Mouse (Mus musculus) kidney, embryonic 15.5 days (tissue): ENCODE results near the gene Ptpn4. TPM values are rescaled to one million over a fixed set of nuclear protein-coding genes. Genes with fewer than 3 reads are reported as not detected.
A peak's percentile ranks its signal among the peaks of the same experiment; 100 is the strongest.

Source experiments
- ATAC-seq: fragments of 200-750 bp; cut with Nextera tagmentation; replicated peaks from 2 replicates; pipeline ENCODE4 v1.8.0; 2017; ENCODE audit warnings: moderate TSS enrichment; ENCODE audit not compliant: low FRiP score
- H3K27ac ChIP-seq: fragments of 300-500 bp; sonication (generic); 2 replicates; pipeline ENCODE4 v1.5.1; 2015; ENCODE audit warnings: mild to moderate bottlenecking, inconsistent platforms
- H3K27me3 ChIP-seq: fragments of 300-500 bp; sonication (generic); 2 replicates; pipeline ENCODE4 v1.6.1; 2015; ENCODE audit warnings: inconsistent platforms
- H3K36me3 ChIP-seq: fragments of 300-500 bp; sonication (generic); 2 replicates; pipeline ENCODE4 v1.6.1; 2015; ENCODE audit warnings: inconsistent platforms
- H3K4me1 ChIP-seq: fragments of 300-500 bp; sonication (generic); 2 replicates; pipeline ENCODE4 v1.6.1; 2015; ENCODE audit warnings: inconsistent platforms
- H3K4me2 ChIP-seq: fragments of 300-500 bp; sonication (generic); 2 replicates; pipeline ENCODE4 v1.6.1; 2015; ENCODE audit warnings: moderate library complexity, mild to moderate bottlenecking, inconsistent platforms
- H3K4me3 ChIP-seq: fragments of 300-500 bp; sonication (generic); replicated peaks from 2 replicates; pipeline ENCODE4 v1.5.1; 2015; ENCODE audit warnings: mild to moderate bottlenecking, inconsistent platforms
- H3K9ac ChIP-seq: fragments of 300-500 bp; sonication (generic); 2 replicates; pipeline ENCODE4 v1.6.1; 2015; ENCODE audit warnings: mild to moderate bottlenecking, inconsistent platforms
- H3K9me3 ChIP-seq: fragments of 300-500 bp; sonication (generic); replicated peaks from 2 replicates; pipeline ENCODE4 v1.6.1; 2016; ENCODE audit warnings: inconsistent platforms
- WGBS: fragments of 180-500 bp; shearing (Covaris S2); methylation state at CpG from one replicate; pipeline ENCODE4 v1.1.7; 2015; ENCODE audit warnings: mixed read lengths; 5-methylcytosine and 5-hydroxymethylcytosine counted together
- polyA plus RNA-seq: library from polyadenylated mRNA; unstranded; fragments of >200 nt; fragmentation: Nextera tagmentation; extraction: Ambion mirVana; gene quantifications from 2 replicates; pipeline ENCODE4 v1.2.1, GENCODE M21; 2015

Gene Ptpn4
- polyA plus RNA-seq, 1 experiment from 2014 or later = 6.7 TPM

- H3K27ac ChIP-seq = 0 out of 2 replicates have a peak overlapping the region, but pooled peaks have one; percentile 41
- no peaks in the 10 kb centered on the region for H3K9me3 ChIP-seq
- ATAC-seq = no peak
- H3K4me1 ChIP-seq = peaks cover 15% of the 10 kb centered on the region
- no peaks in the 10 kb centered on the region for H3K27me3 ChIP-seq
- no peak overlapping the region for H3K4me2 ChIP-seq
- H3K9ac ChIP-seq = no peak overlapping the region
- WGBS = 48% methylated on average over 3 of the region's 3 CpGs
- peaks cover 26% of the 10 kb centered on the region for H3K36me3 ChIP-seq
- no peak overlapping the region for H3K4me3 ChIP-seq
Measured at GRCm38 (mm10) chr1:119634746-119635145, 202.7 kb downstream of the Ptpn4 start.

- Histone ChIP-seq H3K4me1 (peaks cover 12% of the 10 kb centered on the region; the same call in 1 of the 2 replicates), H3K4me2 (no peak overlapping the region), H3K4me3 (no peak overlapping the region), H3K27ac (no peak overlapping the region), H3K9ac (no peak overlapping the region), H3K27me3 (no peaks in the 10 kb centered on the region), H3K9me3 (no peaks in the 10 kb centered on the region), H3K36me3 (peaks cover 17% of the 10 kb centered on the region)
- ATAC-seq = no peak
- WGBS = 64% methylated on average over 1 of the region's 1 CpGs
Measured at GRCm38 (mm10) chr1:119630428-119630827, 207.0 kb downstream of the Ptpn4 start.

- ATAC-seq = peak; percentile 79
- Histone ChIP-seq H3K9ac (no peak overlapping the region), H3K27ac (peak overlapping the region; percentile 70), H3K9me3 (no peaks in the 10 kb centered on the region), H3K27me3 (no peaks in the 10 kb centered on the region), H3K4me1 (peaks cover 23% of the 10 kb centered on the region), H3K4me3 (no peak overlapping the region), H3K36me3 (peaks cover 2% of the 10 kb centered on the region; the same call in 1 of the 2 replicates), H3K4me2 (no peak overlapping the region)
- WGBS = 25% methylated on average over 4 of the region's 4 CpGs
Measured at GRCm38 (mm10) chr1:119626837-119627236, 210.6 kb downstream of the Ptpn4 start.

DNA sequence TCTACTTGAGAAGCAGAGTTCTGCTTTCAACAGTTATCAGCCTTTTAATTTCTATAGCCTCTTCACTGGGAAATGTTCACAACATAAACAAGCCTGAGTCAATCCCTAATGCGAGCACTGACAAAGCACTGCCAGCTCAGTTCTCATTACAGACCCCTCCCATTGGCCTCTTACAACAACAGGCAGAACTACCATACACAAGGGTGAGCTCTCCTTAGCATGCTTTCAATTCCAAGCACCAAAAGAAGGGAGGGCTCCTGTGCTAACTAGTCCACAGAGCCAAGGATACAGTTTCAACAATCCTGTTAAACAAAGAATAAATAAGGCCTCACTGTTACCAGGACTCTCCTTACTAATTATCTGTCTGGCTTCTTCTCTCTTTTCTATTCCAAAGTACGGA is 213.0 kb downstream of the Ptpn4 start:
- no peaks in the 10 kb centered on the region for H3K9me3 ChIP-seq
- no peak overlapping the region for H3K4me2 ChIP-seq
- H3K27me3 ChIP-seq = no peaks in the 10 kb centered on the region
- H3K27ac ChIP-seq = peak overlapping the region; percentile 66
- peaks cover 21% of the 10 kb centered on the region for H3K4me1 ChIP-seq
- peak; percentile 63 for ATAC-seq
- 51% methylated on average over 2 of the region's 2 CpGs for WGBS
- no peak overlapping the region for H3K4me3 ChIP-seq
- peaks cover 18% of the 10 kb centered on the region for H3K36me3 ChIP-seq
- H3K9ac ChIP-seq = no peak overlapping the region

DNA sequence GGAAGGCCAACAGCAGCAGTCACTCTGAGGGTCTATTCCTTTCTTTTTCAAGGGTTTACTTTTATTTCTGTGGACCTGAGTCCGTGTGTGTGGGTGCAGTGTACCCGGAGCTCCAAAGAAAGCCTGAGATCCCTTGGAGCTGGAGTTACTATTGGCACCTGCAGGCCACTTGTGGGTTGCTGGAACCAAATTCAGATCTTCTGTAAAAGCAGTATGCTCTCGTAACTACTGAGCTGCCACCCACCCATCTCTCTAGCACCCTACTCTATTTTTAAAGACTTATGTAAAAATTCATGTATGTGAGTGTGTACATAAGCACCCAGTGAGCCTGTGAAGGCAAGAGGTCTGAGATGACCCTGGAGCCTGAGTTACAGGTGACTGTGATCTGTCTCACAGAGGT is 232.0 kb downstream of the Ptpn4 start:
- Histone ChIP-seq H3K9me3 (no peaks in the 10 kb centered on the region), H3K36me3 (peaks cover 56% of the 10 kb centered on the region), H3K27ac (no peak overlapping the region), H3K27me3 (no peaks in the 10 kb centered on the region), H3K4me2 (no peak overlapping the region), H3K4me3 (no peak overlapping the region), H3K9ac (no peak overlapping the region), H3K4me1 (peaks cover 2% of the 10 kb centered on the region; the same call in 1 of the 2 replicates)
- WGBS = 89% methylated on average over 3 of the region's 3 CpGs
- ATAC-seq = no peak

Other genes starting within 250 kb of the Ptpn4 start
- 64.0 and 64.2 TPM in 2 replicates for gene Epb41l5, start 188.6 kb downstream of the Ptpn4 start, polyA plus RNA-seq
- gene Tmem177, start 75.6 kb upstream of the Ptpn4 start, polyA plus RNA-seq = 7.6 and 8.1 TPM in 2 replicates
- 0.06 and 0.08 TPM in 2 replicates for gene Cfap221, start 159.6 kb upstream of the Ptpn4 start, polyA plus RNA-seq
- gene Sctr, start 169.3 kb upstream of the Ptpn4 start, polyA plus RNA-seq = 0.63 and 1.2 TPM in 2 replicates
- 51.3 and 53.6 TPM in 2 replicates for gene Tmem37, start 236.5 kb upstream of the Ptpn4 start, polyA plus RNA-seq